ENCODE assay signal across 25 mouse cellular contexts in the genomic region with DNA sequence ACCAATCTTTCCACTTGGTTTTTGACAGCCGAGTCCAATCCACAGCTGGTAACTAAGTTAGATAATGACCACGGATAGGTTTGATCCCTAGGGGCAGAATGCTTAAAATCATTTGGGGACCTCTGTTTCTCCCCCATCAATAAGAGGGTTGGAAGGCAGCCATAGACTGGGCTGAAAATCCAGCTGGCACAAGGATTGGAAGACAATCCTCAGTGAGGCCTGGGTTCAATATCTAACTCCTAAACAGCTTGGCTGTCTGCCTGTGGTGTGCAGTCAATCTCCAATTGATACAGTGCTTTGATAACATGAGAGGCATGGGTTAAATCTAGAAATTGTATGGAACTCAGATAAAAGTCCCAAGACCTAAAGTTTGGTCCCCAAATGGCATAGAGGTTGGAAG.
"Had no signal": no experiment of that assay in that cellular context is flagged by ENCODE, and none has a peak within 500 bp of the region (broad histone marks: within the 10 kb centered on the region; RNA-seq: fewer than 3 reads in every experiment).

No protein-coding gene starts in this region.

- H3K4me1 ChIP-seq: heart, embryonic 10.5 days; heart, embryonic 12.5 days; hindbrain, embryonic 10.5 days; hindbrain, embryonic 12.5 days; intestine, embryonic 15.5 days; liver, embryonic 12.5 days had no signal

- H3K4me2 ChIP-seq: heart, embryonic 12.5 days; hindbrain, embryonic 12.5 days; hindbrain, embryonic 14.5 days; intestine, embryonic 15.5 days; limb, embryonic 13.5 days; liver, embryonic 12.5 days had no signal

- H3K27ac ChIP-seq: gastrocnemius, adult 2 months; heart, embryonic 10.5 days; hindbrain, embryonic 10.5 days; hindbrain, embryonic 12.5 days; hindbrain, embryonic 14.5 days; intestine, embryonic 15.5 days; layer of hippocampus, adult 2 months; left cerebral cortex, adult 2 months; liver, embryonic 12.5 days; liver, embryonic 14.5 days had no signal

- H3K9ac ChIP-seq: heart, embryonic 12.5 days; hindbrain, embryonic 12.5 days; hindbrain, embryonic 14.5 days; intestine, embryonic 15.5 days; limb, embryonic 13.5 days; liver, embryonic 12.5 days; liver, embryonic 14.5 days had no signal

- H3K9me3 ChIP-seq: heart, embryonic 10.5 days; hindbrain, embryonic 10.5 days; hindbrain, embryonic 12.5 days; intestine, embryonic 15.5 days; limb, embryonic 13.5 days; liver, embryonic 12.5 days had no signal

- H3K4me3 ChIP-seq: gastrocnemius, adult 2 months; heart, embryonic 10.5 days; heart, embryonic 12.5 days; hindbrain, embryonic 10.5 days; hindbrain, embryonic 12.5 days; intestine, embryonic 15.5 days; layer of hippocampus, adult 2 months; left cerebral cortex, adult 2 months; limb, embryonic 13.5 days; liver, embryonic 12.5 days had no signal

- H3K27me3 ChIP-seq: heart, embryonic 12.5 days; hindbrain, embryonic 12.5 days; intestine, embryonic 15.5 days; limb, embryonic 13.5 days; liver, embryonic 12.5 days had no signal

- DNase-seq: gastrocnemius, adult 2 months; gastrocnemius, postnatal 10 days; gastrocnemius, postnatal 25 days; heart, adult 18-20 months; heart, postnatal 10 days; heart, postnatal 4 days; kidney, adult 18-20 months; kidney, adult 8-10 months; kidney, postnatal 10 days; kidney, postnatal 25 days; kidney, postnatal 4 days had no signal

- H3K36me3 ChIP-seq: heart, embryonic 10.5 days; heart, embryonic 12.5 days; hindbrain, embryonic 10.5 days; hindbrain, embryonic 12.5 days; intestine, embryonic 15.5 days; limb, embryonic 13.5 days; liver, embryonic 12.5 days had no signal

- ATAC-seq: hindbrain, embryonic 16.5 days; inflammation-experienced regulatory T-cells, adult 6 months; intestine, embryonic 15.5 days; intestine, postnatal 0 days; liver, embryonic 12.5 days had no signal
